Mouse (Mus musculus) monocyte, adult 5-6 weeks (primary cell): ENCODE data around the gene Fam207a. TPM values are rescaled to one million over a fixed set of nuclear protein-coding genes. Genes with fewer than 3 reads are reported as not detected.

Experiments
- ATAC-seq: fragments of 153-309, 156-312 bp; replicated peaks from 2 replicates; pipeline ENCODE4 v1.8.0; 2017; ENCODE audit warnings: mild to moderate bottlenecking; ENCODE audit not compliant: low TSS enrichment, insufficient number of reproducible peaks, severe bottlenecking, poor library complexity, low FRiP score
- total RNA-seq: library from RNA; stranded (forward); fragments of 200-1000, 200-491, 200-594 nt; gene quantifications from 3 replicates; pipeline ENCODE4 v1.2.3, GENCODE M21; 2017

Gene Fam207a
- total RNA-seq, 1 experiment from 2014 or later: 24.9 TPM

DNA sequence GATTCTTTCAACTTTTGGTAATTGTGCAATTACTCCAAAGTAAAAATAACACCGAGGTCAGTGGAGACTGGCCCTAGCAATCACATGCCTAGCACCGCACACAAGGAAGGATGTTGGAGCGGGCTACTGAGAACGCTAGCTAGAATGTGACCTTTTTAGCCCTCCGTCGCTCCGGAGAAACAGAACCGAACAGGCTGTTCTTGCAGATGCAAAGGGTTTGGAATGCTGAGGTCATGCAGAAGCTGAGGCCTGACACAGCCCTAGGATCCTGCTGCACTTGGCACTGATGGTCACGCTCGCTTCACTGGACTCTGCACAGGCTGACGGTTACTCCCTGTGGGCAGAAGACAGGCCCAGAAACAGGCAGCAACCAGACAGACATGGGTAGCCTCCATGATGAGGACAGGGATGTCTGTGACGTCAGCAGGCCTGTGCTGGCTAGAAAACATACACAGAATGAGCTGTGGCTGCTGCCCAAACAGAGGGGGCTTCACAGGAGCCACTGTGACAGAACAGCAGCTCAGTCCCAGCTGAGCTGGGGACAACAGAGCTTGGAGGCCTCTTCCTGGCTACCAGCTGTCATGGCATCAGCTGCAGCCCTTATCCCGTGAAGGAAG is 8.5 kb downstream of the Fam207a start:
- no peak for ATAC-seq

DNA sequence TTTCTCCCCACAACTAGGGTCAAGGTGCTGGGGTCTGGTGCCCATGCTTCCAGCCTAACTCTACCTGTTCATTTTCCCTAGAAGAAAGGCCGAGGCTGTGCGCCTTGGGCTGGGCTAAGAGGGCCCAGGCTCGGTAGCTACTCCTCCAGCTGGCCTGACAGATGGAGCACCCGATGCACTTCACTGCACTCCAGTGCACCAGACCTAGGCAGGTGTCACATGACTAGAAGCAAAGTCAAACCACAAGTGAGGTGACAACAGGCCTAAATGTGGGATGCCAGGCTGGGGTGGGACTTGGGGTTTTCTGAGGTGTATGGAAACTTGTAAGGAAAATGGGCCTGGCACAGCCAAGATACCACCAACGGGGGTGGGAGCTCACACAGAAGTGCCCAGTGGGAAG is 9.1 kb downstream of the Fam207a start:
- no peak for ATAC-seq

DNA sequence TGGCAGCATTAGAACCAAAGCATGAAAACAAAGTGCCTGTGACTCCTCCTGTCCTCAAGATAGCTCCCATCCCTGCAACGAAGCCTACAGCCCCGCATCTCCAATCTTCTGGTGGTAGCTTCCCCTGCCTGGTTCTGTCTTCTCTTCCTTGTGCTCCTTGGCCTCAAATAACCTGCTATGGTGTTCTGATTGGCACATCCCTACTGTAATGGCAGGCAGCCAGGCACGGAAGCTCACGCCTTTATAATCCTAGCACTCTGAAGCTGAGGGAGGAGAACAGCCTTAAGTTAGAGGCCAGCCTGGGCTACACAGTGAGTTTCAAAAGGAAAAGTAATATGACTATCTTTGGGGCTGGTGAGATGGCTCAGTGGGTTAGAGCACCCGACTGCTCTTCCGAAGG is 11.4 kb downstream of the Fam207a start:
- no peak for ATAC-seq

- ATAC-seq: no peak
These were observed 12.3 kb downstream of the Fam207a start for GRCm38 (mm10) chr10:77502967-77503922.

GRCm38 (mm10) chr10:77500636-77501035 is 14.9 kb downstream of the Fam207a start:
- no peak for ATAC-seq

DNA sequence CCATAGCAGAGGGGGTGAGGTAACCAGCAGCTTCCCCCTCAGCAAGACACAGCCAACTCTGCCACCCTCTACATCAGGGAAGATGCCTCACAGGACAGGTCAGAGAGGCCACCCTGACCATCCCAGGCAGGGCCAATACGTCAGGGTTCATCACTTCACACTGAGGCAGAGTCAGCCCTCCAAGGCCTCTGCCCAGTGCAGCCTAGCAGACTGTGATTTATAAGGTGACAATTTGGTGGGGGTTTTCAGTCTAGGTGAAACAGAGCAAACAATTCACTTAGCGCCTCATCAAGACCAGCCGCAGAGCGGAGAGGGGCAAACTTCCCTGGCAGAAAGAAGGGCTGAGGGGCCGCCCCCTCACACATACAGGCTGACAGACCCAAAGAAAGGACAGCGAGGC is 17.3 kb downstream of the Fam207a start:
- ATAC-seq: no peak

DNA sequence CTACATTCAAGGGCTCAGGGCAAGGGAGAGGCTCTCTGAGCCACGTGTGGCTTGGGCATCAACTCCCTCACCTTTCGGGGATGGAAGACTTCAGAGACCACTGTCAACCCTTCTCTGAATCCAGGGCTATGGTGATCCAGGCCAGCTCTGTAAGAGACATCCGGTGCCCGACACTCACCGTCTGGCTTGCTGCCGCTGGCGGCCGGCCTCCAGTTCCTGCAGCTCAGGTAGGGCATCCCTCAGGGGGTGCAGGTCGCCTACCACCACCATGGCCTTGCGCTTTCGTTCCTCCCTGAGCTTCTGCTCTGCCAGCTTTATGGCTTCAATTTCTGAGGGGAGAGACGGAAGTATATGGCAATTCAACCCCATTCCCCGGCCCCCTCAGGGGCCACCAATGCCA is 18.4 kb downstream of the Fam207a start:
- no peak for ATAC-seq

- ATAC-seq: no peak
These were observed 22.7 kb downstream of the Fam207a start for GRCm38 (mm10) chr10:77492885-77493284.

- no peak for ATAC-seq
These were observed 24.0 kb downstream of the Fam207a start for GRCm38 (mm10) chr10:77491585-77491984.

DNA sequence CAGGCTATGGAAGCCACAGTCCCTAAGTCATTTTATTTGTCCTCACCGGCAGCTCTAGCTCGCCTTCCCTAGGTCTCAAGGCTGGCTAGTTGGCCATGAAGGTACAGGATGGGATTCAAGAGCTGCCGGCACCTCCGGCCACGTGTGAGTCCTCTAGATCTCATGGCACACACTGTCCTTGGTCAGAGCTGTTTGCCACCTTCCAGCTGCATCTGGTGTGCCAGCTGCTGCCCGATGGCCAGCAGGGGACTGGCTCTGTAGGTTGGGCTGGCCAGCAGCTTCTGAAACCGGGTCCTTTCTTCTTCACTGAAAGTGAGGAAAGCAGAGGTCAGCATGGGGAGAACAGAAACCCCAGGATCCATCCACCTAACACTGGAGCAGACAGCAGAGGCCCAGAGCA is 27.4 kb downstream of the Fam207a start:
- ATAC-seq: no peak

GRCm38 (mm10) chr10:77485786-77486185 is 29.8 kb downstream of the Fam207a start:
- no peak for ATAC-seq

- no peak for ATAC-seq
These were observed 31.2 kb downstream of the Fam207a start for GRCm38 (mm10) chr10:77484205-77484935.

DNA sequence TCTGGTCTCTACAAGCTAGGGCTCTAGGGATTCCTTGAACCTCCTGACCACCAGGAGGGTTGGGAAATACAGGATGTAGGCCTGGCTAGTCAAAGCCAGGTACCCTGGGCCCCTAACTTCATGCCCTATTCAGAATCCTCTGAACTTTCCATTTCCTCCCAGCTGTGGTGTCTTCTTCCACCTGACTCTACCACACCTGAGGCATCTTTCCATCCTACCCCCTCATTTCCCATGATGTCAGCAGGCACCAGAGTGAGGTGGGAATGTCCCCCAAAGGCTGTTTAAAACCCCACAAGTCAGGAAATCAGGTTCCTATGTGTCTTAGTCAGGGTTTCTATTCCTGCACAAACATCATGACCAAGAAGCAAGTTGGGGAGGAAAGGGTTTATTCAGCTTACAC is 33.8 kb downstream of the Fam207a start:
- no peak for ATAC-seq

DNA sequence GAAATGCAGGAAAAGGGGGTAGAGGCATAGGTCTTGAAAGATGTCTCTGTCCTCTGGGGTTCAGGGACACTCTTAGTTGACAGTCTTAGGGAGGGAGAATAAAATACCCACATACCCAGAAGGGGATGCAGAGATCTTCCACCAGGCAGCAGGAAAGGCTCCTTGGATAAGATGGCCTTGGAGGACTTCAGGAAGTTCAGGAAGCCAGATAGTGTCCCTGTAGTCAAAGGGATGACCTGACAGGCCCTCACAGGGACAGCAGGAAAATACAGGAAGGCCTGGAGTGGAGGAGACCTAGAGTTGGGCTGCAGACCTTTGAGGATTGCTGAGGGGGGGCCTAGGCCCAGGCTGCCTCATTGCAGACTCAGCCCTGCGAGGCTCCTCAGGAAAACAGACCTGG is 35.6 kb downstream of the Fam207a start:
- ATAC-seq: no peak

GRCm38 (mm10) chr10:77476907-77477306 is 38.7 kb downstream of the Fam207a start:
- no peak for ATAC-seq

DNA sequence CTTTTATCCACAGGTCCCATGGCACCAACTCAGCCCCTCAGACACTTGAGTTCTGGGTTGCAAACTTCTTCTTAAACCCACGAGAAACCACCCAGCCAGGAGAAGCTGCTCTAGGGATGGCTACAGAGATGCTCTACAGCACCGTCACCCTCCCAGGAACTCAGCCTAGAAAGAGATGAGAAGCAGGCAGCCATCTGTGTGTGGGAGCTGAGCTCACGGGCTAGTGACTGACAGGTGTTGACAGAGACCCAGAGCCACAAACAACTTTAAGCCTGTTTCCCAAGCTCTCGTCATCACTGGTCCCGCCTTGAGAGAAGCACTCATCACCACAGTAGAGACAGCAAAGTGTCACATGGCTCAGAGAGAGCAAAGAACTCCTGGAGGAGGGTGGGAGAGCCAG is 43.4 kb downstream of the Fam207a start:
- ATAC-seq: no peak

GRCm38 (mm10) chr10:77471512-77471911 is 44.1 kb downstream of the Fam207a start:
- ATAC-seq: no peak

- ATAC-seq: no peak
These were observed 44.8 kb downstream of the Fam207a start for GRCm38 (mm10) chr10:77470763-77471162.

DNA sequence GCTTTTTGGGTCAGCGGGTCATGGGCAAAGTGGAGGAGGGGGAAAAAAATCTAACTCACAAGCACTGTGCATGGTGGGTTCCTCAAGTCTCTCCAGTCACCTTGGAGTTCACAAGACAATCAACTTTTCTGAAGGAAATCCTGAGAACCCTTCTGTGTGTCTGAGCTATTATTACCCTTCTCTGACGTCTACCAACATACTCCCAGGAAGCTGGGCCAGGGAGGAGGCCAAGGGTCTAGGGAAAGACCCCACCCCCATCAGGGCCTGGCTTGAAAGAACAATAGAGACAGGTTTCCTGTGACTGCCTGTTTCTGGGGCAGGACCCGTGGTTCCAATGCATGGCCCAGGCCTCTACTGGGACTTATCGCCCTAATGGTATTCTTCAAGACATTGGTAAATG is 46.9 kb downstream of the Fam207a start:
- no peak for ATAC-seq
